Mouse (Mus musculus): ENCODE measurements around the gene Sult2b1. TPM values are rescaled to one million over a fixed set of nuclear protein-coding genes. Genes with fewer than 3 reads are reported as not detected.
A peak's percentile ranks its signal among the peaks of the same experiment; 100 is the strongest.

Gene Sult2b1
- polyA plus RNA-seq (2012; rRNA removed) (0.06 and 0.35 TPM in 2 replicates), polyA plus RNA-seq (2014; fragmentation: Nextera tagmentation; extraction: Ambion mirVana) (0.15 and 0.43 TPM in 2 replicates)

- Histone ChIP-seq H3K27me3 (ENCODE audit: control insufficient read depth, insufficient read depth, low read length) (peaks cover 45% of the 10 kb centered on the region), H3K36me3 (replicated peaks; ENCODE audit: control insufficient read depth, insufficient read depth, low read depth) (no peaks in the 10 kb centered on the region), H3K27ac (no peak within 1 kb of the TSS), H3K9ac (replicated peaks) (peak within 1 kb of the TSS; percentile 54), H3K4me2 (ENCODE audit: low read depth) (peak within 1 kb of the TSS; percentile 58), H3K4me3 (ENCODE audit: insufficient read depth in 1 of 2, low read depth in 2 of 2, low read length in 2 of 2) (peak within 1 kb of the TSS; percentile 53 to 62), H3K9me3 (ENCODE audit: control insufficient read depth, low read length) (no peaks in the 10 kb centered on the region), H3K4me1 (replicated peaks; ENCODE audit: control insufficient read depth in 2 of 2, insufficient read depth in 2 of 2, low read length in 1 of 2) (no peaks in the 10 kb centered on the region)
- no peak for TF ChIP-seq CTCF (IDR thresholded peaks at IDR 0.05; ENCODE audit: low read depth)
- TF ChIP-seq EP300 (IDR thresholded peaks at IDR 0.05; ENCODE audit: low read depth), result no peak
- DNase-seq (ENCODE audit: low read depth in 3 of 3, low spot score in 3 of 3) (no peak), ATAC-seq (ENCODE audit: insufficient read depth) (no peak)
- WGBS (ENCODE audit: insufficient replicate concordance), result 21% methylated on average over 20 of the region's 20 CpGs
Observed at GRCm38 (mm10) chr7:45784524-45785372, at the start of gene Sult2b1. Gene Sult2b1 (minus strand): TSS chr7:45784669.

- Histone ChIP-seq H3K4me3 (ENCODE audit: insufficient read depth in 1 of 2, low read depth in 2 of 2, low read length in 2 of 2) (peak overlapping the region in 1 of 2 experiments; percentile 34; a peak in 2 of 4 replicates), H3K27ac (no peak overlapping the region), H3K4me2 (ENCODE audit: low read depth) (peak overlapping the region; percentile 37; the same call in 1 of the 2 replicates), H3K4me1 (replicated peaks; ENCODE audit: control insufficient read depth in 2 of 2, insufficient read depth in 2 of 2, low read length in 1 of 2) (peaks cover 0 to 7% of the 10 kb centered on the region in 2 experiments; a peak in 3 of 4 replicates), H3K9me3 (ENCODE audit: control insufficient read depth, low read length) (no peaks in the 10 kb centered on the region), H3K36me3 (replicated peaks; ENCODE audit: control insufficient read depth, insufficient read depth, low read depth) (peaks cover 2% of the 10 kb centered on the region; the same call in 1 of the 2 replicates), H3K9ac (replicated peaks) (no peak overlapping the region), H3K27me3 (ENCODE audit: control insufficient read depth, insufficient read depth, low read length) (peaks cover 48% of the 10 kb centered on the region)
- no peak for TF ChIP-seq CTCF (IDR thresholded peaks at IDR 0.05; ENCODE audit: low read depth)
- no peak for TF ChIP-seq EP300 (IDR thresholded peaks at IDR 0.05; ENCODE audit: low read depth)
- DNase-seq (ENCODE audit: low read depth in 3 of 3, low spot score in 3 of 3) (no peak), ATAC-seq (ENCODE audit: insufficient read depth) (no peak)
- 8% methylated on average over 31 of the region's 31 CpGs for WGBS (ENCODE audit: insufficient replicate concordance)
Observed at GRCm38 (mm10) chr7:45833924-45834323, 49.5 kb upstream of the Sult2b1 start.

GRCm38 (mm10) chr7:45833148-45833790, 48.8 kb upstream of the Sult2b1 start:
- 2% methylated on average over 85 of the region's 86 CpGs for WGBS (ENCODE audit: insufficient replicate concordance)
- DNase-seq (ENCODE audit: low read depth in 3 of 3, low spot score in 3 of 3) (no peak), ATAC-seq (ENCODE audit: insufficient read depth) (no peak)
- H3K9me3 ChIP-seq (ENCODE audit: control insufficient read depth, low read length), result no peaks in the 10 kb centered on the region
- peak overlapping the region in 1 of 2 experiments; percentile 34; a peak in 3 of 4 replicates for H3K4me3 ChIP-seq (ENCODE audit: insufficient read depth in 1 of 2, low read depth in 2 of 2, low read length in 2 of 2)
- no peak overlapping the region for H3K9ac ChIP-seq (replicated peaks)
- no peak overlapping the region for H3K27ac ChIP-seq
- TF ChIP-seq EP300 (IDR thresholded peaks at IDR 0.05; ENCODE audit: low read depth), result no peak
- TF ChIP-seq CTCF (IDR thresholded peaks at IDR 0.05; ENCODE audit: low read depth), result no peak
- H3K4me1 ChIP-seq (replicated peaks; ENCODE audit: control insufficient read depth in 2 of 2, insufficient read depth in 2 of 2, low read length in 1 of 2), result peaks cover 0 to 7% of the 10 kb centered on the region in 2 experiments; a peak in 3 of 4 replicates
- peaks cover 3% of the 10 kb centered on the region for H3K36me3 ChIP-seq (replicated peaks; ENCODE audit: control insufficient read depth, insufficient read depth, low read depth)
- H3K4me2 ChIP-seq (ENCODE audit: low read depth), result peak overlapping the region; percentile 37
- peaks cover 48% of the 10 kb centered on the region for H3K27me3 ChIP-seq (ENCODE audit: control insufficient read depth, insufficient read depth, low read length)

DNA sequence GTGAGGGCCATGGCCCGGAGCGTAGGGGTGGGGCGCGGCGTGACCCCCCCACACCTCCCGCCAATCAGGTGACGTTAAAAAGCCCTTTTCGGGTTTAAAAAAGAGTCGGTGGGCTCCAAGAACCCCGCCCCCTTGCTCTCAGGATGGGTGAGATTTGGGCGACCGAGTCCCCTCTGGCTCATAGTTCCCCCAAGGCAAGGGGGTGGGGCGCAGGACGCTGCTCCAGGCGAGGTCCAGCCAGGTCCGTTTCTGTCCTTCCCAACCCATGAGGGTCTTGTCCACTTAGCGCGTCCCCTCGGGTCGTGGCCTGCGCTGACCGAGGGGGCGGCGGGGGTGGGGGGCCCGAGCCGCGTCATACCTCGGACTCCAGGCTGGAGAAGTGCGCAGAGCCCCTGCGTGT, 48.0 kb upstream of the Sult2b1 start:
- H3K27ac ChIP-seq, result no peak overlapping the region
- H3K36me3 ChIP-seq (replicated peaks; ENCODE audit: control insufficient read depth, insufficient read depth, low read depth), result peaks cover 12% of the 10 kb centered on the region
- no peak overlapping the region for H3K9ac ChIP-seq (replicated peaks)
- DNase-seq (ENCODE audit: low read depth in 3 of 3, low spot score in 3 of 3) (no peak), ATAC-seq (ENCODE audit: insufficient read depth) (no peak)
- H3K9me3 ChIP-seq (ENCODE audit: control insufficient read depth, low read length), result no peaks in the 10 kb centered on the region
- peaks cover 48% of the 10 kb centered on the region for H3K27me3 ChIP-seq (ENCODE audit: control insufficient read depth, insufficient read depth, low read length)
- H3K4me1 ChIP-seq (replicated peaks; ENCODE audit: control insufficient read depth in 2 of 2, insufficient read depth in 2 of 2, low read length in 1 of 2), result peaks cover 0 to 7% of the 10 kb centered on the region in 2 experiments; a peak in 3 of 4 replicates
- TF ChIP-seq CTCF (IDR thresholded peaks at IDR 0.05; ENCODE audit: low read depth), result no peak
- TF ChIP-seq EP300 (IDR thresholded peaks at IDR 0.05; ENCODE audit: low read depth), result no peak
- WGBS (ENCODE audit: insufficient replicate concordance), result 10% methylated on average over 30 of the region's 30 CpGs
- H3K4me3 ChIP-seq (ENCODE audit: insufficient read depth in 1 of 2, low read depth in 2 of 2, low read length in 2 of 2), result no peak overlapping the region
- no peak overlapping the region for H3K4me2 ChIP-seq (ENCODE audit: low read depth)
